Mouse (Mus musculus): ENCODE data around the gene 2810021J22Rik. TPM values are rescaled to one million over a fixed set of nuclear protein-coding genes. Genes with fewer than 3 reads are reported as not detected.
"Not testable (repeated sequence)": the region's sequence is repeated elsewhere in the genome, so short reads cannot be mapped to it uniquely, and the experiment has no call there.

The 2810021J22Rik gene
- polyA plus RNA-seq (2014; fragmentation: Nextera tagmentation; extraction: Ambion mirVana), result 10.5 and 12.8 TPM in 2 replicates

GRCm38 (mm10) chr11:58867039-58867953, at the start of gene 2810021J22Rik:
2810021J22Rik (plus strand) TSS chr11:58867216.
- 4% methylated on average over 37 of the region's 37 CpGs for WGBS

GRCm38 (mm10) chr11:58828937-58829336, 38.1 kb upstream of the 2810021J22Rik start, which contains the start of gene Olfr312:
Olfr312 (plus strand) TSS chr11:58829237.
- not testable (repeated sequence) for H3K4me2 ChIP-seq (ENCODE audit: low read depth, low read length, severe bottlenecking); H3K27ac ChIP-seq (ENCODE audit: low read depth, low read length); H3K36me3 ChIP-seq (ENCODE audit: control insufficient read depth, insufficient read depth, low read length); H3K4me3 ChIP-seq (ENCODE audit: low read depth, low read length); DNase-seq (ENCODE audit: low spot score); H3K27me3 ChIP-seq (ENCODE audit: control insufficient read depth, insufficient read depth, low read length); H3K9me3 ChIP-seq (ENCODE audit: control insufficient read depth, low read length); H3K9ac ChIP-seq (ENCODE audit: low read length); H3K4me1 ChIP-seq (replicated peaks; ENCODE audit: control insufficient read depth, insufficient read depth, low read length); ATAC-seq (replicated peaks; ENCODE audit: low FRiP score)

More at GRCm38 (mm10) chr11:58867039-58867953, at the start of gene 2810021J22Rik:
- H3K9ac ChIP-seq (ENCODE audit: low read length), result peak within 1 kb of the TSS; percentile 88
- H3K4me1 ChIP-seq (replicated peaks; ENCODE audit: control insufficient read depth, insufficient read depth, low read length), result peaks cover 5% of the 10 kb centered on the region
- H3K4me3 ChIP-seq (ENCODE audit: low read depth, low read length), result peak within 1 kb of the TSS; percentile 79
- no peaks in the 10 kb centered on the region for H3K27me3 ChIP-seq (ENCODE audit: control insufficient read depth, insufficient read depth, low read length)
- H3K36me3 ChIP-seq (ENCODE audit: control insufficient read depth, insufficient read depth, low read length), result no peaks in the 10 kb centered on the region
- DNase-seq (ENCODE audit: low spot score) (peak; percentile 85), ATAC-seq (replicated peaks; ENCODE audit: low FRiP score) (peak; percentile 94)
- H3K4me2 ChIP-seq (ENCODE audit: low read depth, low read length, severe bottlenecking), result peak within 1 kb of the TSS; percentile 71
- H3K9me3 ChIP-seq (ENCODE audit: control insufficient read depth, low read length), result no peaks in the 10 kb centered on the region
- H3K27ac ChIP-seq (ENCODE audit: low read depth, low read length), result peak within 1 kb of the TSS; percentile 64

- Histone ChIP-seq H3K27me3 (ENCODE audit: control insufficient read depth, insufficient read depth, low read length) (no peaks in the 10 kb centered on the region), H3K9ac (ENCODE audit: low read length) (no peak overlapping the region), H3K4me1 (replicated peaks; ENCODE audit: control insufficient read depth, insufficient read depth, low read length) (no peaks in the 10 kb centered on the region), H3K4me3 (ENCODE audit: low read depth, low read length) (no peak overlapping the region), H3K9me3 (ENCODE audit: control insufficient read depth, low read length) (no peaks in the 10 kb centered on the region), H3K36me3 (ENCODE audit: control insufficient read depth, insufficient read depth, low read length) (no peaks in the 10 kb centered on the region), H3K27ac (ENCODE audit: low read depth, low read length) (no peak overlapping the region), H3K4me2 (ENCODE audit: low read depth, low read length, severe bottlenecking) (no peak overlapping the region)
- ATAC-seq (replicated peaks; ENCODE audit: low FRiP score), result no peak
- DNase-seq (ENCODE audit: low spot score), result no peak
- 84% methylated on average over 3 of the region's 3 CpGs for WGBS
These were observed 37.3 kb upstream of the 2810021J22Rik start for GRCm38 (mm10) chr11:58829764-58830163.

GRCm38 (mm10) chr11:58832541-58832940, 34.5 kb upstream of the 2810021J22Rik start:
- 95% methylated on average over 3 of the region's 3 CpGs for WGBS

GRCm38 (mm10) chr11:58838951-58839350, 28.1 kb upstream of the 2810021J22Rik start, which contains the start of gene Olfr311:
Olfr311 (plus strand) TSS chr11:58839251.
- not testable (repeated sequence) for H3K27me3 ChIP-seq (ENCODE audit: control insufficient read depth, insufficient read depth, low read length); H3K4me3 ChIP-seq (ENCODE audit: low read depth, low read length); DNase-seq (ENCODE audit: low spot score); H3K4me1 ChIP-seq (replicated peaks; ENCODE audit: control insufficient read depth, insufficient read depth, low read length); ATAC-seq (replicated peaks; ENCODE audit: low FRiP score); H3K4me2 ChIP-seq (ENCODE audit: low read depth, low read length, severe bottlenecking); H3K27ac ChIP-seq (ENCODE audit: low read depth, low read length); H3K9ac ChIP-seq (ENCODE audit: low read length); H3K36me3 ChIP-seq (ENCODE audit: control insufficient read depth, insufficient read depth, low read length); H3K9me3 ChIP-seq (ENCODE audit: control insufficient read depth, low read length)

More at GRCm38 (mm10) chr11:58832541-58832940, 34.5 kb upstream of the 2810021J22Rik start:
- H3K27me3 ChIP-seq (ENCODE audit: control insufficient read depth, insufficient read depth, low read length); H3K36me3 ChIP-seq (ENCODE audit: control insufficient read depth, insufficient read depth, low read length); H3K9ac ChIP-seq (ENCODE audit: low read length); H3K4me1 ChIP-seq (replicated peaks; ENCODE audit: control insufficient read depth, insufficient read depth, low read length); H3K27ac ChIP-seq (ENCODE audit: low read depth, low read length); H3K4me2 ChIP-seq (ENCODE audit: low read depth, low read length, severe bottlenecking); H3K9me3 ChIP-seq (ENCODE audit: control insufficient read depth, low read length); ATAC-seq (replicated peaks; ENCODE audit: low FRiP score); H3K4me3 ChIP-seq (ENCODE audit: low read depth, low read length); DNase-seq (ENCODE audit: low spot score): not testable (repeated sequence)

- Histone ChIP-seq H3K4me1 (replicated peaks; ENCODE audit: control insufficient read depth, insufficient read depth, low read length) (peaks cover 3% of the 10 kb centered on the region; the same call in 1 of the 2 replicates), H3K4me2 (ENCODE audit: low read depth, low read length, severe bottlenecking) (peak within 1 kb of the TSS; percentile 79), H3K27me3 (ENCODE audit: control insufficient read depth, insufficient read depth, low read length) (no peaks in the 10 kb centered on the region), H3K27ac (ENCODE audit: low read depth, low read length) (no peak within 1 kb of the TSS), H3K9me3 (ENCODE audit: control insufficient read depth, low read length) (no peaks in the 10 kb centered on the region), H3K9ac (ENCODE audit: low read length) (peak within 1 kb of the TSS; percentile 77), H3K36me3 (ENCODE audit: control insufficient read depth, insufficient read depth, low read length) (peaks cover 4% of the 10 kb centered on the region; the same call in 1 of the 2 replicates), H3K4me3 (ENCODE audit: low read depth, low read length) (peak within 1 kb of the TSS; percentile 74)
- peak; percentile 100 for ATAC-seq (replicated peaks; ENCODE audit: low FRiP score)
- under 1% methylated on average over 24 of the region's 24 CpGs for WGBS
- peak; percentile 86 for DNase-seq (ENCODE audit: low spot score)
These were observed 20.0 kb upstream of the 2810021J22Rik start, which contains the start of gene Gm12258 for GRCm38 (mm10) chr11:58846919-58847461. Gm12258 (plus strand) TSS chr11:58847158.

GRCm38 (mm10) chr11:58847636-58848035, 19.4 kb upstream of the 2810021J22Rik start:
- DNase-seq (ENCODE audit: low spot score) (no peak), ATAC-seq (replicated peaks; ENCODE audit: low FRiP score) (no peak)
- Histone ChIP-seq H3K36me3 (ENCODE audit: control insufficient read depth, insufficient read depth, low read length) (peaks cover 4% of the 10 kb centered on the region; the same call in 1 of the 2 replicates), H3K27me3 (ENCODE audit: control insufficient read depth, insufficient read depth, low read length) (no peaks in the 10 kb centered on the region), H3K9me3 (ENCODE audit: control insufficient read depth, low read length) (no peaks in the 10 kb centered on the region), H3K4me3 (ENCODE audit: low read depth, low read length) (peak overlapping the region; percentile 74), H3K4me2 (ENCODE audit: low read depth, low read length, severe bottlenecking) (peak overlapping the region; percentile 79), H3K27ac (ENCODE audit: low read depth, low read length) (no peak overlapping the region), H3K9ac (ENCODE audit: low read length) (peak overlapping the region; percentile 77), H3K4me1 (replicated peaks; ENCODE audit: control insufficient read depth, insufficient read depth, low read length) (peaks cover 3% of the 10 kb centered on the region; the same call in 1 of the 2 replicates)
- 49% methylated on average over 9 of the region's 9 CpGs for WGBS

- Histone ChIP-seq H3K27ac (ENCODE audit: low read depth, low read length) (no peak overlapping the region), H3K4me2 (ENCODE audit: low read depth, low read length, severe bottlenecking) (no peak overlapping the region), H3K9ac (ENCODE audit: low read length) (no peak overlapping the region), H3K9me3 (ENCODE audit: control insufficient read depth, low read length) (no peaks in the 10 kb centered on the region), H3K36me3 (ENCODE audit: control insufficient read depth, insufficient read depth, low read length) (peaks cover 4% of the 10 kb centered on the region; the same call in 1 of the 2 replicates), H3K27me3 (ENCODE audit: control insufficient read depth, insufficient read depth, low read length) (no peaks in the 10 kb centered on the region), H3K4me3 (ENCODE audit: low read depth, low read length) (no peak overlapping the region), H3K4me1 (replicated peaks; ENCODE audit: control insufficient read depth, insufficient read depth, low read length) (peaks cover 3% of the 10 kb centered on the region; the same call in 1 of the 2 replicates)
- ATAC-seq (replicated peaks; ENCODE audit: low FRiP score), result no peak
- no peak for DNase-seq (ENCODE audit: low spot score)
- WGBS, result 68% methylated on average over 2 of the region's 2 CpGs
These were observed 17.3 kb upstream of the 2810021J22Rik start for GRCm38 (mm10) chr11:58849731-58850130.
